Comparison of ENCODE assay signal across 8 mouse cellular contexts in the genomic region with DNA sequence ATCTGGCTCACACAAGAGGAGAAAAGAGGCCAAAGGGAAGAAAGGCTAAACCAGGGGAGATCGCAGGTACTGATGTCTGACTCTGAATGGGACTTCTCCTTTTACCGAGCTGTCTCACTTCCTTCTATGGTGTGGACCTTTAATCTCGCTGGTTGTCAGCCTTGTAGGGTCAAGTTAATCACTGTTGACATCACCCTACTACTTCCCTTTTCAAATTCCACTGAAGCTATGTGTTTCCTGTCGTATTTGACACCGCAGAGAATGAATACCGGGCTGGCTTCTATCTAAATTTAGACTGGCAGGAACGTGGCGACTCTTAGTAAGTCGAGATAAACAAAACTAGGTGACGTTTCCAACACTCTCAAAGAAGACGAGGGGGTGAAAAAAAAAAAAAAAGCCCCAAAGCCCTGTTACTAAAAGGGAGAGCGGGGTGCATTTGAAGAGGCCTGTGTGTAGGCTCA. TPM values are rescaled to one million over a fixed set of nuclear protein-coding genes. Genes with fewer than 3 reads are reported as not detected.
DNase-seq lines count a peak whose midpoint lies in the region; ATAC-seq and TF ChIP-seq lines count a peak whose summit lies in the region.

No protein-coding gene starts in this region.

- DNase-seq in ovary, postnatal 10 days (ENCODE audit: low spot score), result peak; percentile 13
- no peak for DNase-seq in ovary, postnatal 14 days (ENCODE audit: low spot score)
- peak; percentile 77 for DNase-seq in brain, adult 2 months (ENCODE audit: low read depth, low spot score)
- peak; percentile 62 for DNase-seq in heart, postnatal 4 days
- DNase-seq in layer of hippocampus, postnatal 10 days (ENCODE audit: low spot score in 2 of 2), result peak; percentile 36 to 41
- DNase-seq in spleen, adult 2 months (ENCODE audit: low read depth in 1 of 2, low spot score in 2 of 2), result peak; percentile 53 to 89

- H3K9ac ChIP-seq in forebrain, embryonic 13.5 days, result peak overlapping the region; percentile 74

- H3K4me2 ChIP-seq in forebrain, embryonic 13.5 days, result peak overlapping the region; percentile 90

- peak overlapping the region; percentile 95 for H3K27ac ChIP-seq in forebrain, embryonic 13.5 days
- H3K27ac ChIP-seq in spleen, adult 2 months (ENCODE audit: insufficient read depth, low read length), result peak overlapping the region; percentile 98

- no peaks in the 10 kb centered on the region for H3K9me3 ChIP-seq in forebrain, embryonic 13.5 days (replicated peaks)
- H3K9me3 ChIP-seq in megakaryocyte, embryonic 14.5 days, result no peaks in the 10 kb centered on the region

- under 1% methylated on average over 12 of the region's 12 CpGs for WGBS in forebrain, embryonic 13.5 days
- under 1% methylated on average over 12 of the region's 12 CpGs for WGBS in spleen, adult 2 months

- no peaks in the 10 kb centered on the region for H3K36me3 ChIP-seq in forebrain, embryonic 13.5 days (ENCODE audit: poor library complexity, severe bottlenecking)
- H3K36me3 ChIP-seq in megakaryocyte, embryonic 14.5 days (replicated peaks; ENCODE audit: low read length), result no peaks in the 10 kb centered on the region
- no peaks in the 10 kb centered on the region for H3K36me3 ChIP-seq in spleen, adult 2 months (ENCODE audit: control insufficient read depth, insufficient read depth, low read length)

- H3K4me1 ChIP-seq in forebrain, embryonic 13.5 days, result peaks cover 26% of the 10 kb centered on the region
- peaks cover 18% of the 10 kb centered on the region; the same call in 1 of the 2 replicates for H3K4me1 ChIP-seq in megakaryocyte, embryonic 14.5 days
- no peaks in the 10 kb centered on the region; the same call in 1 of the 2 replicates for H3K4me1 ChIP-seq in spleen, adult 2 months (ENCODE audit: control insufficient read depth, insufficient read depth, insufficient read length)

- TF ChIP-seq CTCF in spleen, adult 2 months (IDR thresholded peaks at IDR 0.05; ENCODE audit: extremely low read depth, insufficient read depth, insufficient read length, insufficient replicate concordance), result no peak

- peak; percentile 43; the same call in 1 of the 2 replicates for TF ChIP-seq POLR2A in spleen, adult 2 months (IDR thresholded peaks at IDR 0.05; ENCODE audit: low read depth, low read length)

- peak; percentile 3 for ATAC-seq in forebrain, embryonic 13.5 days

- peak overlapping the region; percentile 94 for H3K4me3 ChIP-seq in forebrain, embryonic 13.5 days
- H3K4me3 ChIP-seq in megakaryocyte, embryonic 14.5 days (replicated peaks), result peak overlapping the region; percentile 96
- peak overlapping the region; percentile 67 for H3K4me3 ChIP-seq in spleen, adult 2 months (ENCODE audit: extremely low read depth, insufficient read depth, insufficient read length)

- no peaks in the 10 kb centered on the region for H3K27me3 ChIP-seq in forebrain, embryonic 13.5 days
- H3K27me3 ChIP-seq in megakaryocyte, embryonic 14.5 days (replicated peaks), result no peaks in the 10 kb centered on the region
- no peaks in the 10 kb centered on the region for H3K27me3 ChIP-seq in spleen, adult 2 months (ENCODE audit: control insufficient read depth, insufficient read depth, low read length)

RNA-seq across cellular contexts. Expression of a gene that starts 0.7 kb away (rescaled TPM):
- polyA plus RNA-seq in forebrain, embryonic 13.5 days (2015; fragmentation: Nextera tagmentation; extraction: Ambion mirVana), result 36.6 and 40.9 TPM in 2 replicates
- total RNA-seq in heart, postnatal 4 days (2021), result 100 to 1,000 TPM; 274 to 301 TPM
- 100 to 1,000 TPM; 196 to 214 TPM for total RNA-seq in layer of hippocampus, postnatal 10 days (2021)
- 16.1 and 47.5 TPM in 2 replicates for polyA plus RNA-seq in megakaryocyte, embryonic 14.5 days (2012; ENCODE audit: insufficient read depth, low replicate concordance)
- polyA plus RNA-seq in spleen, adult 2 months (2012; rRNA removed), result 36.7 and 40.3 TPM in 2 replicates
